Mouse (Mus musculus): ENCODE data around the gene Smchd1. TPM values are rescaled to one million over a fixed set of nuclear protein-coding genes. Genes with fewer than 3 reads are reported as not detected.
"Not testable (repeated sequence)": the region's sequence is repeated elsewhere in the genome, so short reads cannot be mapped to it uniquely, and the experiment has no call there.

Smchd1 gene
- polyA plus RNA-seq, 1 experiment from 2014 or later, result 65.4 TPM

GRCm38 (mm10) chr17:71336421-71336820, 138.7 kb downstream of the Smchd1 start:
- Histone ChIP-seq H3K4me3 (no peak overlapping the region), H3K27me3 (no peaks in the 10 kb centered on the region), H3K4me2 (replicated peaks) (no peak overlapping the region), H3K9me3 (no peaks in the 10 kb centered on the region), H3K27ac (replicated peaks) (no peak overlapping the region), H3K36me3 (0 out of 2 replicates have a peak, but pooled peaks cover 5% of the 10 kb centered on the region), H3K4me1 (no peaks in the 10 kb centered on the region), H3K9ac (replicated peaks) (no peak overlapping the region)
- no peak for ATAC-seq (ENCODE audit: low FRiP score, low read depth)
- WGBS, result 90% methylated on average over 8 of the region's 8 CpGs

- Histone ChIP-seq H3K9ac (replicated peaks) (no peak overlapping the region), H3K4me2 (replicated peaks) (no peak overlapping the region), H3K27ac (replicated peaks) (no peak overlapping the region), H3K4me1 (no peaks in the 10 kb centered on the region), H3K36me3 (no peaks in the 10 kb centered on the region), H3K27me3 (no peaks in the 10 kb centered on the region), H3K9me3 (no peaks in the 10 kb centered on the region), H3K4me3 (no peak overlapping the region)
- 79% methylated on average over 15 of the region's 15 CpGs for WGBS
- ATAC-seq (ENCODE audit: low FRiP score, low read depth), result no peak
Observed at GRCm38 (mm10) chr17:71332298-71332697, 142.8 kb downstream of the Smchd1 start.

GRCm38 (mm10) chr17:71320731-71321130, 154.4 kb downstream of the Smchd1 start:
- H3K27ac ChIP-seq (replicated peaks); ATAC-seq (ENCODE audit: low FRiP score, low read depth); H3K4me1 ChIP-seq; H3K27me3 ChIP-seq; H3K4me2 ChIP-seq (replicated peaks); H3K9ac ChIP-seq (replicated peaks); H3K4me3 ChIP-seq; H3K9me3 ChIP-seq; H3K36me3 ChIP-seq: not testable (repeated sequence)
- 90% methylated on average over 8 of the region's 8 CpGs for WGBS

- Histone ChIP-seq H3K4me3 (no peak overlapping the region), H3K36me3 (no peaks in the 10 kb centered on the region), H3K9me3 (no peaks in the 10 kb centered on the region), H3K4me1 (no peaks in the 10 kb centered on the region), H3K4me2 (replicated peaks) (no peak overlapping the region), H3K9ac (replicated peaks) (no peak overlapping the region), H3K27ac (replicated peaks) (no peak overlapping the region), H3K27me3 (no peaks in the 10 kb centered on the region)
- no peak for ATAC-seq (ENCODE audit: low FRiP score, low read depth)
- 95% methylated on average over 3 of the region's 3 CpGs for WGBS
Observed at GRCm38 (mm10) chr17:71319361-71319760, 155.8 kb downstream of the Smchd1 start.

- Histone ChIP-seq H3K36me3 (no peaks in the 10 kb centered on the region), H3K27me3 (0 out of 2 replicates have a peak, but pooled peaks cover 3% of the 10 kb centered on the region), H3K27ac (replicated peaks) (no peak overlapping the region), H3K4me3 (no peak overlapping the region), H3K9me3 (no peaks in the 10 kb centered on the region), H3K9ac (replicated peaks) (no peak overlapping the region), H3K4me2 (replicated peaks) (no peak overlapping the region), H3K4me1 (no peaks in the 10 kb centered on the region)
- 93% methylated on average over 4 of the region's 4 CpGs for WGBS
- ATAC-seq (ENCODE audit: low FRiP score, low read depth), result no peak
Observed at GRCm38 (mm10) chr17:71317571-71317970, 157.6 kb downstream of the Smchd1 start.

GRCm38 (mm10) chr17:71314315-71314714, 160.8 kb downstream of the Smchd1 start:
- WGBS, result 85% methylated on average over 4 of the region's 4 CpGs
- Histone ChIP-seq H3K9me3 (no peaks in the 10 kb centered on the region), H3K9ac (replicated peaks) (no peak overlapping the region), H3K27ac (replicated peaks) (no peak overlapping the region), H3K4me3 (no peak overlapping the region), H3K27me3 (peaks cover 31% of the 10 kb centered on the region), H3K4me2 (replicated peaks) (no peak overlapping the region), H3K36me3 (no peaks in the 10 kb centered on the region), H3K4me1 (peaks cover 13% of the 10 kb centered on the region)
- no peak for ATAC-seq (ENCODE audit: low FRiP score, low read depth)

- Histone ChIP-seq H3K9me3 (no peaks in the 10 kb centered on the region), H3K9ac (replicated peaks) (peak within 1 kb of the TSS; percentile 74), H3K4me2 (replicated peaks) (peak within 1 kb of the TSS; percentile 100), H3K4me1 (peaks cover 17% of the 10 kb centered on the region), H3K36me3 (no peaks in the 10 kb centered on the region), H3K4me3 (peak within 1 kb of the TSS; percentile 66), H3K27ac (replicated peaks) (no peak within 1 kb of the TSS), H3K27me3 (peaks cover 38% of the 10 kb centered on the region)
- WGBS, result 9% methylated on average over 20 of the region's 20 CpGs
- no peak; the same call in 1 of the 2 replicates for ATAC-seq (ENCODE audit: low FRiP score, low read depth)
Observed at GRCm38 (mm10) chr17:71311340-71312171, 163.6 kb downstream of the Smchd1 start, which contains the start of gene Emilin2. TSS of gene Emilin2 (minus strand) at chr17:71311978.

GRCm38 (mm10) chr17:71310486-71311339, 164.4 kb downstream of the Smchd1 start:
- Histone ChIP-seq H3K9ac (replicated peaks) (peak overlapping the region; percentile 74), H3K4me1 (peaks cover 17% of the 10 kb centered on the region), H3K36me3 (no peaks in the 10 kb centered on the region), H3K27ac (replicated peaks) (no peak overlapping the region), H3K4me3 (peak overlapping the region; percentile 66), H3K9me3 (no peaks in the 10 kb centered on the region), H3K27me3 (peaks cover 38% of the 10 kb centered on the region), H3K4me2 (replicated peaks) (peak overlapping the region; percentile 100)
- under 1% methylated on average over 66 of the region's 67 CpGs for WGBS
- peak; percentile 46 for ATAC-seq (ENCODE audit: low FRiP score, low read depth)

- Histone ChIP-seq H3K27me3 (peaks cover 38% of the 10 kb centered on the region), H3K9ac (replicated peaks) (peak overlapping the region; percentile 74), H3K36me3 (no peaks in the 10 kb centered on the region), H3K4me3 (peak overlapping the region; percentile 66), H3K9me3 (no peaks in the 10 kb centered on the region), H3K27ac (replicated peaks) (no peak overlapping the region), H3K4me2 (replicated peaks) (peak overlapping the region; percentile 100), H3K4me1 (peaks cover 17% of the 10 kb centered on the region)
- 4% methylated on average over 23 of the region's 23 CpGs for WGBS
- peak; percentile 21; the same call in 1 of the 2 replicates for ATAC-seq (ENCODE audit: low FRiP score, low read depth)
Observed at GRCm38 (mm10) chr17:71309711-71310485, 165.2 kb downstream of the Smchd1 start.

- peak overlapping the region; percentile 66 for H3K4me3 ChIP-seq
- H3K36me3 ChIP-seq, result no peaks in the 10 kb centered on the region
- H3K4me2 ChIP-seq (replicated peaks), result peak overlapping the region; percentile 100
- H3K4me1 ChIP-seq, result peaks cover 17% of the 10 kb centered on the region
- 14% methylated on average over 14 of the region's 14 CpGs for WGBS
- peak; percentile 35; the same call in 1 of the 2 replicates for ATAC-seq (ENCODE audit: low FRiP score, low read depth)
- no peak overlapping the region for H3K9ac ChIP-seq (replicated peaks)
- H3K9me3 ChIP-seq, result no peaks in the 10 kb centered on the region
- peaks cover 38% of the 10 kb centered on the region for H3K27me3 ChIP-seq
- H3K27ac ChIP-seq (replicated peaks), result no peak overlapping the region
Observed at GRCm38 (mm10) chr17:71309141-71309540, 166.0 kb downstream of the Smchd1 start.

- no peak for ATAC-seq (ENCODE audit: low FRiP score, low read depth)
- Histone ChIP-seq H3K27me3 (peaks cover 38% of the 10 kb centered on the region), H3K9ac (replicated peaks) (no peak overlapping the region), H3K4me2 (replicated peaks) (no peak overlapping the region), H3K36me3 (no peaks in the 10 kb centered on the region), H3K27ac (replicated peaks) (no peak overlapping the region), H3K4me1 (peaks cover 17% of the 10 kb centered on the region), H3K4me3 (no peak overlapping the region), H3K9me3 (no peaks in the 10 kb centered on the region)
- WGBS, result 95% methylated on average over 5 of the region's 5 CpGs
Observed at GRCm38 (mm10) chr17:71308296-71308695, 166.8 kb downstream of the Smchd1 start.
